Mouse (Mus musculus): ENCODE data around the gene Actl6b. TPM values are rescaled to one million over a fixed set of nuclear protein-coding genes. Genes with fewer than 3 reads are reported as not detected.

Gene Actl6b
- polyA plus RNA-seq, 1 experiment from 2014 or later = 7.3 TPM

- H3K9me3 ChIP-seq (ENCODE audit: control insufficient read depth, low read depth, low read length) = no peaks in the 10 kb centered on the region
- H3K27ac ChIP-seq (ENCODE audit: low read length) = no peak overlapping the region
- no peak for ATAC-seq (ENCODE audit: insufficient number of reproducible peaks, insufficient read depth, low FRiP score, low read depth)
- H3K4me2 ChIP-seq (replicated peaks; ENCODE audit: low read depth, low read length) = no peak overlapping the region
- peaks cover 15% of the 10 kb centered on the region for H3K4me1 ChIP-seq (ENCODE audit: control insufficient read depth, insufficient read depth, low read length)
- 93% methylated on average over 6 of the region's 6 CpGs for WGBS
- no peak overlapping the region for H3K4me3 ChIP-seq (ENCODE audit: low read depth, low read length)
- no peaks in the 10 kb centered on the region for H3K27me3 ChIP-seq (ENCODE audit: control insufficient read depth, insufficient read depth, low read length)
- H3K9ac ChIP-seq (replicated peaks; ENCODE audit: low read depth, low read length) = no peak overlapping the region
- H3K36me3 ChIP-seq (ENCODE audit: control insufficient read depth, insufficient read depth, low read length) = 0 out of 2 replicates have a peak, but pooled peaks cover 2% of the 10 kb centered on the region
These were observed 44.3 kb downstream of the Actl6b start for GRCm38 (mm10) chr5:137597625-137598024.

- Histone ChIP-seq H3K4me1 (ENCODE audit: control insufficient read depth, insufficient read depth, low read length) (peaks cover 16% of the 10 kb centered on the region), H3K9me3 (ENCODE audit: control insufficient read depth, low read depth, low read length) (no peaks in the 10 kb centered on the region), H3K4me2 (replicated peaks; ENCODE audit: low read depth, low read length) (no peak overlapping the region), H3K36me3 (ENCODE audit: control insufficient read depth, insufficient read depth, low read length) (0 out of 2 replicates have a peak, but pooled peaks cover 2% of the 10 kb centered on the region), H3K4me3 (ENCODE audit: low read depth, low read length) (no peak overlapping the region), H3K9ac (replicated peaks; ENCODE audit: low read depth, low read length) (no peak overlapping the region), H3K27me3 (ENCODE audit: control insufficient read depth, insufficient read depth, low read length) (no peaks in the 10 kb centered on the region), H3K27ac (ENCODE audit: low read length) (no peak overlapping the region)
- WGBS = 81% methylated on average over 2 of the region's 2 CpGs
- ATAC-seq (ENCODE audit: insufficient number of reproducible peaks, insufficient read depth, low FRiP score, low read depth) = no peak
These were observed 44.9 kb downstream of the Actl6b start for GRCm38 (mm10) chr5:137598100-137598826.

GRCm38 (mm10) chr5:137599600-137599999 lies 46.3 kb downstream of the Actl6b start:
- no peaks in the 10 kb centered on the region for H3K9me3 ChIP-seq (ENCODE audit: control insufficient read depth, low read depth, low read length)
- WGBS = 68% methylated on average over 9 of the region's 9 CpGs
- H3K27me3 ChIP-seq (ENCODE audit: control insufficient read depth, insufficient read depth, low read length) = no peaks in the 10 kb centered on the region
- H3K27ac ChIP-seq (ENCODE audit: low read length) = no peak overlapping the region; the same call in 1 of the 2 replicates
- peak overlapping the region; percentile 73 for H3K9ac ChIP-seq (replicated peaks; ENCODE audit: low read depth, low read length)
- no peak for ATAC-seq (ENCODE audit: insufficient number of reproducible peaks, insufficient read depth, low FRiP score, low read depth)
- H3K4me3 ChIP-seq (ENCODE audit: low read depth, low read length) = peak overlapping the region; percentile 64
- H3K4me1 ChIP-seq (ENCODE audit: control insufficient read depth, insufficient read depth, low read length) = peaks cover 16% of the 10 kb centered on the region
- H3K4me2 ChIP-seq (replicated peaks; ENCODE audit: low read depth, low read length) = peak overlapping the region; percentile 81
- 0 out of 2 replicates have a peak, but pooled peaks cover 2% of the 10 kb centered on the region for H3K36me3 ChIP-seq (ENCODE audit: control insufficient read depth, insufficient read depth, low read length)

GRCm38 (mm10) chr5:137600281-137600618 lies 46.9 kb downstream of the Actl6b start:
- no peak; the same call in 1 of the 2 replicates for ATAC-seq (ENCODE audit: insufficient number of reproducible peaks, insufficient read depth, low FRiP score, low read depth)
- peak overlapping the region; percentile 64 for H3K4me3 ChIP-seq (ENCODE audit: low read depth, low read length)
- H3K4me1 ChIP-seq (ENCODE audit: control insufficient read depth, insufficient read depth, low read length) = peaks cover 16% of the 10 kb centered on the region
- WGBS = 2% methylated on average over 19 of the region's 19 CpGs
- 0 out of 2 replicates have a peak, but pooled peaks cover 2% of the 10 kb centered on the region for H3K36me3 ChIP-seq (ENCODE audit: control insufficient read depth, insufficient read depth, low read length)
- no peaks in the 10 kb centered on the region for H3K27me3 ChIP-seq (ENCODE audit: control insufficient read depth, insufficient read depth, low read length)
- H3K9ac ChIP-seq (replicated peaks; ENCODE audit: low read depth, low read length) = peak overlapping the region; percentile 73
- H3K4me2 ChIP-seq (replicated peaks; ENCODE audit: low read depth, low read length) = peak overlapping the region; percentile 81
- 0 out of 2 replicates have a peak overlapping the region, but pooled peaks have one; percentile 18 for H3K27ac ChIP-seq (ENCODE audit: low read length)
- no peaks in the 10 kb centered on the region for H3K9me3 ChIP-seq (ENCODE audit: control insufficient read depth, low read depth, low read length)

GRCm38 (mm10) chr5:137600619-137601364 lies 47.5 kb downstream of the Actl6b start, which contains the start of gene Mospd3:
TSS of gene Mospd3 (minus strand) at chr5:137601058.
- peak within 1 kb of the TSS; percentile 58; the same call in 1 of the 2 replicates for H3K27ac ChIP-seq (ENCODE audit: low read length)
- ATAC-seq (ENCODE audit: insufficient number of reproducible peaks, insufficient read depth, low FRiP score, low read depth) = peak; percentile 96
- no peaks in the 10 kb centered on the region for H3K9me3 ChIP-seq (ENCODE audit: control insufficient read depth, low read depth, low read length)
- H3K4me2 ChIP-seq (replicated peaks; ENCODE audit: low read depth, low read length) = peak within 1 kb of the TSS; percentile 81
- peaks cover 2% of the 10 kb centered on the region; the same call in 1 of the 2 replicates for H3K36me3 ChIP-seq (ENCODE audit: control insufficient read depth, insufficient read depth, low read length)
- H3K4me1 ChIP-seq (ENCODE audit: control insufficient read depth, insufficient read depth, low read length) = peaks cover 16% of the 10 kb centered on the region
- H3K27me3 ChIP-seq (ENCODE audit: control insufficient read depth, insufficient read depth, low read length) = no peaks in the 10 kb centered on the region
- H3K4me3 ChIP-seq (ENCODE audit: low read depth, low read length) = peak within 1 kb of the TSS; percentile 64
- under 1% methylated on average over 41 of the region's 41 CpGs for WGBS
- H3K9ac ChIP-seq (replicated peaks; ENCODE audit: low read depth, low read length) = peak within 1 kb of the TSS; percentile 73

- WGBS = under 1% methylated on average over 22 of the region's 22 CpGs
- ATAC-seq (ENCODE audit: insufficient number of reproducible peaks, insufficient read depth, low FRiP score, low read depth) = no peak
- Histone ChIP-seq H3K9me3 (ENCODE audit: control insufficient read depth, low read depth, low read length) (no peaks in the 10 kb centered on the region), H3K27me3 (ENCODE audit: control insufficient read depth, insufficient read depth, low read length) (no peaks in the 10 kb centered on the region), H3K4me2 (replicated peaks; ENCODE audit: low read depth, low read length) (peak overlapping the region; percentile 66), H3K4me1 (ENCODE audit: control insufficient read depth, insufficient read depth, low read length) (peaks cover 16% of the 10 kb centered on the region), H3K27ac (ENCODE audit: low read length) (peak overlapping the region; percentile 58; the same call in 1 of the 2 replicates), H3K4me3 (ENCODE audit: low read depth, low read length) (peak overlapping the region; percentile 64), H3K9ac (replicated peaks; ENCODE audit: low read depth, low read length) (peak overlapping the region; percentile 73; the same call in 1 of the 2 replicates), H3K36me3 (ENCODE audit: control insufficient read depth, insufficient read depth, low read length) (peaks cover 2% of the 10 kb centered on the region; the same call in 1 of the 2 replicates)
These were observed 48.0 kb downstream of the Actl6b start for GRCm38 (mm10) chr5:137601365-137601729.

GRCm38 (mm10) chr5:137607860-137608653 lies 54.7 kb downstream of the Actl6b start:
- no peak overlapping the region for H3K27ac ChIP-seq (ENCODE audit: low read length)
- H3K36me3 ChIP-seq (ENCODE audit: control insufficient read depth, insufficient read depth, low read length) = peaks cover 10% of the 10 kb centered on the region; the same call in 1 of the 2 replicates
- H3K27me3 ChIP-seq (ENCODE audit: control insufficient read depth, insufficient read depth, low read length) = no peaks in the 10 kb centered on the region
- peak overlapping the region; percentile 16; the same call in 1 of the 2 replicates for H3K4me3 ChIP-seq (ENCODE audit: low read depth, low read length)
- H3K4me2 ChIP-seq (replicated peaks; ENCODE audit: low read depth, low read length) = peak overlapping the region; percentile 40
- H3K4me1 ChIP-seq (ENCODE audit: control insufficient read depth, insufficient read depth, low read length) = peaks cover 37% of the 10 kb centered on the region
- H3K9ac ChIP-seq (replicated peaks; ENCODE audit: low read depth, low read length) = 0 out of 2 replicates have a peak overlapping the region, but pooled peaks have one; percentile 3
- no peak for ATAC-seq (ENCODE audit: insufficient number of reproducible peaks, insufficient read depth, low FRiP score, low read depth)
- no peaks in the 10 kb centered on the region for H3K9me3 ChIP-seq (ENCODE audit: control insufficient read depth, low read depth, low read length)
- 22% methylated on average over 26 of the region's 26 CpGs for WGBS
